Mouse (Mus musculus) adrenal gland, adult 18-20 months (tissue): ENCODE measurements around the gene Tcte3. TPM values are rescaled to one million over a fixed set of nuclear protein-coding genes. Genes with fewer than 3 reads are reported as not detected.
"Not testable (repeated sequence)": the region's sequence is repeated elsewhere in the genome, so short reads cannot be mapped to it uniquely, and the experiment has no call there.

Experiments
- DNase-seq, 2 experiments: peaks; one replicate each; pipeline ENCODE4 v3.0.0; 2021 to 2022; ENCODE audit warnings: low spot score in 2 of 2
- long read RNA-seq, 2 experiments: library from polyadenylated mRNA; stranded (forward); transcript quantifications; one replicate each; pipeline ENCODE4 v2.0.0; 2021
- total RNA-seq, 2 experiments: library from RNA; stranded (reverse); gene quantifications; 1 replicate in 1 of 2; 2 replicates in 1 of 2; pipeline ENCODE4 v1.2.3; 2021

Tcte3 gene
- 1 to 10 TPM in 1 of 2 experiments, under 1 TPM in 1; 0.99 to 2.6 TPM for total RNA-seq
- long read RNA-seq, experiment 1 = 0 reads
- long read RNA-seq, experiment 2 = 0 reads

DNA sequence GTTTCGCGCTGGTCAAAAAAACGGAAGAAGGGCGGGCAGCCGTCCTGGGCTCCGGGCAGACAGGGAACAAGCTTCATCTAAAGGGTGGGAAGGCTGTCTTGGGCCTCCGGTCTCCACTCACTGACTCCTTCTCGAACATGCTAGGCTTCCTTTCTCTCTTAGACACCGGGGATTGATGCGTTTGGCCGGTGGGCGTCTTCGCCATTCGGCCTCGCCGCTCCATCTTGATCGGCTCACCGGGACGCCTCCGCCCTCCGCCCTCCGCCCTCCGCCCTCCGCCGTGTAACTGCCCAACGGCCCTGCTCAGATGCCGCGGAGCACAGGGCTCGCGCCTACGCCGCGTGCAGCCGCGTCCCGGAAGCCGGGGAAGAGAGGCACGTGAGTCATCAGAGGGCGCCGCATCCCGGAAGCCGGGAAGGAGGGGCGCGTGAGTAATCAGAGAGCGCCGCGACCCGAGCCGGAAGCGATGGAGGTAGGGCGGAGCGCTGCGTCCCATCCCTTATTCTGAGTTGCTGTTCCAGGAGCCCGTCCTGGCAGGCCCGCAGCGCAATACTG is at the start of gene Tcte3, which contains the start of the genes Ermard and Gm3448:
Gene Tcte3, minus strand, starts transcription at position 314 of the 555 bp plus-strand sequence.
Gene Ermard, plus strand, starts transcription at position 34 of the 555 bp plus-strand sequence.
Gene Gm3448, minus strand, starts transcription at position 363 of the 555 bp plus-strand sequence.
- DNase-seq = peak in 1 of 2 experiments; percentile 8

DNA sequence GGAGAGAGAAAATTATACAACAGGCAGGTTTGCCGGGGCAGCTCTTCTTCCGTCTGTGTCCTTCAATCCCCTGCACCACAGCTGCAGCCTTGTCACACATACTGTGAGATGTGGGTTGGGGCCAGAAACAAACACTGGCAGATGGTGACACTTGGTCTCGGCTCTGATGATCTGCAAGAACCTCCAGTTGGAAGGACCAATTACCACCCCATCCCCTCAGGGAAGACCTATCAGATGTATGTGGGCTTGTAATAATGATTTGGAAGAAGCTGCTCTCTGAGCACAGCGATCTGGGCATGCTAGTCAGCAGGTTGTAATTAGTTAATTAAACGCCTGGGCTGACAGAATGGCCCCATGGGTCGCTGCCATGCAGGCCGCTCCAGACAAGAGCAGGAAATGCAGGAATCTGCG is 47.3 kb upstream of the Tcte3 start:
- no peak for DNase-seq

DNA sequence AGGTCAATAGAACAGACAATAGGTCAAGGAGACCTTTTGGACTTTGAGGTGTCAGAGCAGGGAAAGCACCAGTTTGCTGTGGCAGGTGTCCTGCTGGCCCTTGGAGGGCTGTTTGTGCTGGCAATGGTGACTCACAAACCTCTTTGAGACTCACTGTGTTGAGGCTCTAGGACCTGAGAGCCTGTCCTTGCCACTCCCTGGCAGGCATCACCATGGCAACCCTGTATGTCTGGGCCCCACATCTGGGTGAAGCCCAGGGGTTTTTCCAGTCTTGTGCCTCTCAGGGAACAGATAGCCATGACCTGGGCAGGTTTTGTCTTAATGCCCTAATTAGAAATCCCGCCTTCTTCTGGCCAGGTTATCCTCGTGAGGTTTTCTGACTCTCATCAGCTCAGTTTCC is 46.9 kb upstream of the Tcte3 start:
- DNase-seq = no peak

DNA sequence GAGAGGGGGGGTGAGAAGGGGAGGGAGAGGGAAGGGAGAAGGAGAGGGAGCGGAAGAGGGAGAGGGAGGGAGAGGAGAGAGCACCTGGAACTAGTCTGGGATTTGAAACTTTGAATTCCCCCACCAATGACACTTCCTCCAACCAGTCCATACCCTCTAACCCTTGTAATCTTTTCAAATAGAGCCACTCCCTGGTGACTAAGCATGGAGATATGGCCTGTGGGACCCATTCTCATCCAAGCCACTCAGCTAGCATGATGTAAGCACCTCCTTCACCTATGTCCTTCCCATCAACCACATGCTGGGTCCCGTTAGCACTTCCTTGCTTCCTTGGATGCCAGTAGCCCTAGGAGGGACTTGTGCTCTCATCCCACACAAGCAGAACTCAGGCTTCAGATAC is 43.7 kb upstream of the Tcte3 start:
- DNase-seq = no peak

DNA sequence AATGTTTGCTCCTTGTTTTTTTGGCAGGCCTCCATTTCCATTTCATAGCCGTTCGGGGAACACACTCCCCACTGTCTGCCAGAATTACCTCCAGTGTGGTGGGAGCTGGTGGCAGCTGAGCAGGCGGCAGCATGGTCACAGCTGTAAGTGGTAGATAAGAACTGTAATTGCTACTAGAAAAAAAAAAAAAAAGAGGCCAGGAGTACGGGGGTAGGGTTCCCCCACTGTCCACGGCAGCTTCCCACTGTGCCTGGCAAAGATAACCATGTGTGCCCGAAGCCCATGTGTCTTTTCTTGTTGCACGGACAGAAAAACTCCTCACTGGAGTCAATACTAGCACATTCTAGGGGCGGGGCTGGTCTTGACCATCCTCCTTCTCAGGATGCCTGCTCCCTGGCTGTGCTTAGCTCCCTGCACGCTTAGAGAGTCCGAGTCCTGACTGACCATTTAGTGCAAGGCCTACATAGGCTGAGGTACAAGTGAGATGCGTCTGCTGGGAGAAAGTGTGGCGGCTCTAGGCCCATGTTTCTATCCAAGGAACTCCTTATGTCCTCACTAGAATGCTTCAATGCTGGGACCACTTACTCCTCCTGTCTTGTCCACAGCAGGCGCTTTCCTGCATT is 43.0 kb upstream of the Tcte3 start:
- DNase-seq = no peak

DNA sequence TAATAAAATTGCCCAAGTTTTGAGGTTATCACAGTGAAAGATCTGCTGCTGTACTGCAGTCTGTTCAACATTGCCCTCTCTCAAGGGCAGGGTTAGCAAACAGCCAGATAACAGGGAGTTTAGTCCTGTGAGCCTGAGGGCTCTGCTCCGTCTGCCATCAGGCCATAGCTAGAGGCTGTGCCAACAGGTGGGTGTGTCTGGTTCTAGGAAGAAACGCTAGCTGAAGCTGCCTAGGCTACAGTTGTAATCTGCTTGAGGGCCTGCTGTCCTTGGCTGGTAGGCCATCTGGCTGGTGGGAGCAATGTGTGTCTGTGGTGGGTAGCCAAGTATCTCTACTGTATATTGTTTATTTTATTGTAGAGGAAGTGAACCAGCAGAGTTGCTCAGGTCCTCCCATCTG is 36.2 kb upstream of the Tcte3 start:
- no peak for DNase-seq

DNA sequence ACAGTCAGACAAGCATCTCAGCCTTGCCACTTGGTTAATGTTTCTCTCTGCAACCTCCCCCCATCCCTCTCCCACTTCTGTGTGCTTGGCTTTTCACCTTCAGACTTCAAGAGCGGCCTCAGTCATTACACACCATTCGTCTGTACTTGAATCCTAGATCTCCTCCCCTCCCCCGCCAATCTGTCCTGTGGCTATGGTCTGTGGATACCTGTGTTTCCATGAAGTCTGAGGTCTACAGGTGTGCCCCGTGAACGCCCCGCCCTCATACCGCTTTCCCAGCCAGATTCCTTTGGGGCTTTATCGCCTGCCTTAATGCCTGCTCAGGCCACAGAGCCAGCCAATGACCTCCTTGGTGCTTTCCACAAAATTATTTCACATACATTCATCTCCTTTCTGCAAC is 33.7 kb upstream of the Tcte3 start:
- no peak for DNase-seq

DNA sequence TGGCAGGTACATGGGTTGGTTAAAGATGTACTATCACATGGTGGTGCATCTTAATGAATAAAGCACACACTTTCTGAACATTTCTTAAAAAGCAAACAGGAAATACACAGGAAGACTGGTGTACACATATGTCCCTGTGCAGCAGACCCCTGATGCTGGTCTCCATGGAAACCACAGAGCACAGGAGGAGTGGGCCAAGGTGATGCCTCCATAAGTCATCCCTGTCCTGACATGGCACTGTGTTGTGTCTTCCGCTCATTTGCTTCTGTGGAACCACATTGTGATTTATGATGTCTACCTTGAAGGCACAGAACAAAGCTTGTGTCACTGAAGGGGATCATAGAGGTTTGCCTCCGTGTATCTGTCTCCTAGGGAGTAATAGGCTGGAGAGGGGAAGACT is 30.9 kb upstream of the Tcte3 start:
- DNase-seq = no peak

DNA sequence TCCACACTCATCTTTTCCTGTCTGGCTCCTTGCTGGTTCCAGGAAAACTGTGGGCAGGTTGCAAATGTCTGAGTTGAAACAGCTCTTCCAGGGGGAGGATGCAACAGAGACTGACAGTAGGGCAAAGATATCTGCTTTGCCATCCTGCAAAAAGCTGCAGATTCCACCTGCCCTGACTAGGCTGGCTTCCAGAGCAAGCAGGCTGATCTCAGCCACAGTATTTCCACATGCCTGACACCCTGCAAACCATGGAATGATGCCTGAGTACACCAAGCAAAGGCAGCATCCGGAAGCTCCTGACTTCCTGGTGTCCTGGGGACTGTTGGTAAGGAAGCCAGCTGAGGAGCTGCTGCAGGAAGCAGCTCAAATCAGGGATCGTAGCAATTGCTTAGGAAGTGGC is 27.8 kb upstream of the Tcte3 start:
- no peak for DNase-seq

DNA sequence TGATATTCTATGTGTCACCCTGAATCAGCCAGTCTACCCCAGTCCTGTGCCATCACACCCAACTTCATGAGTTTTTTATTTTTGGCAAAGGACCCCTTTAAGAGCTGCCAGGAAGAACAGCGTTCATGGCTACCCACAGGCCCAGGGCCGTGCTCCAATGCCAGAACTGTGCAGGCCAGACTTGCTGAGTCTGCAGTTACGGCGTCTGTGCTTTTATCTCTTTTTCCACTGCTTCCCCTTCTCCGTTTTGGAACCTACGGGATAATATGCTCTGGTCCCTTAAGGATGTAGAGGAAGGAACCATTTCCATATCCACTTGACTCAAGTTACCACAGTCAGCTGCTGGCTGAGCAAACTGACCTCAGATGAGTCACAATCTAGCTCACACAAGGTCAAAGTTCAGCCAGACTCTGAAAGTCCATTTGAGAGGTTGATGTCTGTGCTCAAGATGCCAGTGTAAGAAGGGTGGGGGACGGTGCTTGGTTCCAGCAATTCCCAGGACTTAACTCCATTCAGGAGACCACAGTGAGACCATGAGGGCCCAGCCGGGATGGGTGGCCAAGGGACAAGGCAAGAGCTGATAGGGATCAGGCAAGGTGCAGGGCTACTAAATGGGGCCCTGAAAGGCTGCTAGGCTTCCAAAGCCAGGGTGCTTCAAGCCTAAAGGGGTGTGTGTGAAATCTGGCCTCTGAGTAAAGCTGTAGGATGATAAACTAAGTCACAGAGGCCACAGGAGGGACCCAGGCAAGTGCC is 26.9 kb upstream of the Tcte3 start:
- DNase-seq = no peak

DNA sequence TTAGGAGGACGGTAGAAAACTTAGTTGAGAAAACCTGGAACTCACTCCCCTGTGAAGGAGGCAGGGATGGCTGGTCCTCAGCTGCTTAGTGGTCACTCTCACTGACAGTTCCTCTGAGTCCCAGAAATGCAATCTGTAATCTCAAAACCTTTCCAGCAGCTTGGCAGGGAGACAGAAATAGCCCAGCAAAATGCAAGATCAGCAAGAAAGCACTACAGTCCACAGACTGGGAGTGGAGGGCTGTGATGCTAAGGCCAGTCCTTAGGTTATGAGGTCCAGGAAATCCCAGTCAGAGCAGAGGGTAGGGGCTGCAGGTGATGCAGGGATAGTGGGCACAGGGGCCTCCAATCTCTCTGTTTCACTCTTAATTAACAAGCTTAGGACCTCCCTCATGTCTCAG is 25.6 kb upstream of the Tcte3 start:
- no peak for DNase-seq

DNA sequence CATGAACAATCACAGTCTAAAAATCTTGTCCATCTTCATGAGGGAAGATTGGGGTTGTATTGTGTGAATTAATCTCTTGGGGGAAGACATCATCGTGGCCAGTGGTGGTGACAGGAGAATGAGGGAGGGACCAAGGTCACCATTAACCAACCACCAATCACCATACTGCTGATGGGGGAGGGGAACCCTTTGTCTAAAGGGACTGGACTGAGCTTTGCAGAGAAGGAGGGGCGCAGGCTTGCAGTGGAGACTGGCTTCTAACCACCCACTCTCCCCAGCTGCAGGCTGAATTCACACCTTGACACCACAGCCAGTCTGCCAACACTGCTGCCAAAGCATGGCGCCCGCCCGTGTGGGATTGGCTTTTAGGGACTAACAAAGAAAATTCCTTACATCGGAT is 24.8 kb upstream of the Tcte3 start:
- DNase-seq = no peak

DNA sequence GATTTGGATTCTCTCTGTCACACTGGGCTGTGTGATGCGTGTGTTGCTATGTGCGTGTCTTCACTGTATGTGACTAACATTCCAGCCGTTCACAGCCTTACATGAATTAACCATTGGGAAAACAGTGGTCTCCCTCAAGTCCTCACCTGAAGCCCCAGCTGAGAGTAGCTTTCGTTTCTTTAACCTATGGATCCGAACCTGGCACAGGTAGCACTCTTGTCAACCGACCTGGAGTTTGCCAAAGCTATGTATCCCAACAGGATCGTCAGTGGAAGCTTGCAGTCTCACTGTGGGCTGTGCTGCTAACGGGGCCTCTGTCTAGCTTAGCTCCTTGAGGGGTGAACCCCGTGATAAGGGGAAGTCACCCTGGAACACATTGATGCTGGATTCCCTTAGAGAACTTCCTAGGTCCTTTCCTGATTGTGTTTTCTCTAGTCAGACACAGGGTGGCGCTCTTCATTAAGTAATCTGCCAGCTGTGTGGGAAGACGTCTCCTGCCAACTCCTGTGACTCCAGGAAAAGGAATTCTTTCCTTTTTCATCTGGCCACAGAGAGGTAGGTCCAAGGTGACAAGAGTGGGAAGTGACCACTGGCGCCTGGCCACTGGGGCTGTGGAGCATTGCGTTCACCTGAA is 24.2 kb upstream of the Tcte3 start:
- peak; percentile 67 to 69 for DNase-seq

DNA sequence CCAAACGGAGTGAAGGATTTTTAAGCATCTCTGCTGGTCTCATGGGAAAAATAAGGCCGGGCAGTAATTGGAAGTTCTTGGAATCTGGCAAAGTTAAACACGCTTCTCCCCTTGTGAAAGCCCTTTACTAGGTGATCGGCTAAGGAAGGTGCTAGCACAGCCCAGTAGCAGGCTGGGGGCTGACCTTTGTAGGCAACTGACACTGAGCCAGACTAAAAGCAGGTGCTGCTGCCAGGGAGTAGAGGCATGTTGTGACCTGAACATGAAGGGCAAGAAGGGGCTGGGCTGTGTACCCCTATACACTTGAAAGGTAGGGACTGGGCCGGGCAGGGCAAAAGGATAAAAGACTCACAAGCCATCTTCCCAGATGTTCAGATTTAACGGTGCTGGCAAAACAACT is 19.1 kb upstream of the Tcte3 start:
- no peak for DNase-seq

DNA sequence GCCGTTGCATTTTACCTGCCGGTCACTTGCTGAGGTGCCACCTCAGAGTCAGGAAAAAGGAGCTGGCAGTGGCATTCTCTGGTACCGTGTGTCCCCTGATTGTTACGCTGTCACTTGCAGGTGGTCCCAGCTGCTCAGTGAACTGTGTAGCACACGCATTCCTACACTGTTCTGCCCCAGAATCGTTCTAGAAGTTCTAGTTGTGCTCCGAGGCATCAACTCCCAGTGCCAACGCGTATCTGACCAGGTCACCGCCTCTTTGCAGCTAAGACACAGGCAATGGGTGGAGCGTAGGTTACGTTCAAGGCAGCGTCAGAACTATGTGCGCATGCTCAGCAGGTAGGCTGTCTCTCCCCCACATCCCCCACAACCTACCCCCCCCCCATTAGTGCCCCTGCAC is 18.4 kb upstream of the Tcte3 start:
- no peak for DNase-seq

DNA sequence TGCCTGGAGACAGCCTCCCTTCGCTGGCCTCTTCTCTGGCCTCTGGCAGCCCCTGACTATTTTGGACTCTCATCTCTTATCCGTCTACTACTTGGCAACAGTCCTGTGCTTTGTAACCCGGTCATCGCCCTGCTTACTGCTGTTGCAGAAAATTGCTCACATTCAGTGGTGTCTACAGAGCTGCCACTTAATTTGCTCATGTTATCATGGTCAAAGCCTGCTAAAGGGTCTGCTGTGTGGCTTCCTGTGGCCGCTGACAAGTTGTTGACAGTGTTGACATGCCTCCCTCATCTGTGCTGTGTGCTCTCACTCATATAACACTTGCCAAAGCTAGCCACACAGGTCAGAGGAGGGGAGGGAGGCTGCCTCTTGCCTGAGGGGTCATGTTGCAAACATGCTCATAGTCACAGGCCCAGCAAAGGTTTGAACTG is 16.9 kb upstream of the Tcte3 start:
- no peak for DNase-seq

DNA sequence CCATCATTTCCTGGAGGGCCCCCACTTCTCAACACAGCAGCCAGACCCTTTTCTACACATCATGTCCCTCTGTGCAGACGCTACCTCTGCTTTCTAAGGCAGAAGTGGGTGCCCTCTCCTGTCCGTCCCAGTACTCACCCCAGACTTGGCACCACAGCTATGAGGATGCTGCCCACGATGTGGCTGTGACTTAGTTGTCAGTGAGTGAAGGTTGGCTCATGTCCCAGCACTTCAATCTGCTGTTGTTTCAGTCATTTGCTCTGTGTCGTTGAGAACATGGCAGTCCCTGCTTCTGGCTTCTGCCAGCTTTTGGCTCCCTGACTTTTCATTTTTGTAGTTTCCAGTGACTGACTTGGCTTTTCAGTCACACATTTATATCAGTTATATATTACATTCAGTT is 14.6 kb upstream of the Tcte3 start:
- DNase-seq = no peak

DNA sequence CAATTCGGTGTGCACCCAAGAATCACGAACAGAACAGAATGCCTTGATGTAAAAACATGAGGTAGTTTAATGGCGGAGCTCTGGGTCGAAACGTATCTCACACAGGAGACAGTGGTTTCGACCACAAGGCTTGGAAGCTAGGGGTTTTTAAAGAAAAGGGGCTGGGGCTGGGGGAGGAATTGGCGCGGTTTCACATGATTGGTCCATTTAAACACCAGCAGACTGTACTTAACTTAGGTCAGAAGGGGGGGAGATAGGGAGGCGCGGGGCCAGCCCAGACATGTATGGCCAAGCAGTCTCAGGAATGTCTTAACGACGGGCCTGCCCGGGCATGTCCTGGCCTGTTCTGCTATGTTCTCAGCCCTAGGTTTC is 12.5 kb upstream of the Tcte3 start:
- not testable (repeated sequence) for DNase-seq

DNA sequence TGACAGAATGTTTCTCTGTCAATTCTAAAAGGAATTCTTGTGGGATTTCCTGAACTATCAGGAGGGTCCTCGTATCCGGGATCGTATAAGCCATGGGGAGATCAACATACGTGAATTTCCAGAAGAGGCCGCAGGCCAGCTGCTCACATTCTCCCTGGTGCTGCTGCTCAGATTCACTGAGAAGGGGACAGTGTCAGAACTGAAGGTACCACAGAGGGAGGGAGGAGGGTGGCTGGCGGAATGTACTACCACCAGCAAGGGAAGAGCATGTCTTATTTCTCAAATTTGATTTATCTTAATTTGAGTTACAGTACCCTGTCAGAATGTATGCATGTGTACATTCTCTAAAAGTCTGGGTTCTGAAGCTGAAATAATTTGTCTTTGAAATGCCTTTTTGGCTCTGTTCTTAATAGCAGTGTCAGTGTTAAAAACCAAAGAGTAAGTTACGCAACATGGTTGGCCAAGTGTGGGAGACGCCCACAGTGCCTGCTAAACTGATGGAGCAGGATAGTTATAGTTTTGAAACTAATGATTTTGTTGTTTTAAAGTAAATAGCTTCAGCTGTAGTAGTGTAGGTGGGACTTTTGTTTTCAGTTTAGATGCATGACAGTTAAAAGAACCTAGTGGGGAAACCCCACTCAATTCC is 12.0 kb upstream of the Tcte3 start:
- not testable (repeated sequence) for DNase-seq

DNA sequence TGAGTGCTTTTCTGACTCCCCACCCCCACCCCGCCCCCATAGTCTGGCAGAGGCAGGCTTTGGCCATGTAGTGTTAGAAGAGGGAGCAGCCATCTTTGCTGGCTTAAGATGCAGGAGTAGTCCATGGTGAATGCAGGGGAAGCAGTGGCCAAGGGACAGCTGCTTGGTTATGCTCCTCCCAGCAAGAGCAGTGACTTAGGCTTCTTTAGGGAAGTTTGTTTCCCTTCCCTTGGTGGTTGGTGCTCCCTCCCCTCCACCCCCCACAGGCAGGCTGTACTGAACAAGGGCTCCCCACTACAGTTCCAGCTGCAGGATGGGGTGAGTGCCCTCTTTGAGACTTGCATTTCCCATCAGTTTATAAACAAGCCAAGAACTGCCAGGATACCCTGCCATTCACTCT is 11.5 kb upstream of the Tcte3 start:
- not testable (repeated sequence) for DNase-seq

DNA sequence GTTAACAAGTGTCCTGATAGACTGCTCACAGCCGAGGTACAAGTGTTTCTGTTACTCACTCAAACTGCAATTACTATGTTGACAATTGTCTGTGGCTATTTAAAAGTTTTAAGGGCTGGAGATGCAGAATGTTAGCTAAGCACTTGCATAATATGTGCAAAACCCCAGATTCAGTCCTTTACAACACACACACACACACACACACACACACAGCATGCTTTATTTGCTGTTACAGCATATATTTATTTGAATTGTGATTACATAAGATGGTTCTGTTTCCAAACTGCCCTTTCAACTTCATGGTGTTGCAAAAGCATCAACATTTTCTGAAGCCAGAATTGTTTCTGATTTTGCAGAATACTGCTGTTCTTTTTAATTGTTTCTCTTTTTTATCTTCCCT is 9.1 kb upstream of the Tcte3 start:
- DNase-seq = not testable (repeated sequence)
